Mouse (Mus musculus) embryonic facial prominence, embryonic 10.5 days (tissue): ENCODE results near the gene Surf1. TPM values are rescaled to one million over a fixed set of nuclear protein-coding genes. Genes with fewer than 3 reads are reported as not detected.
A peak's percentile ranks its signal among the peaks of the same experiment; 100 is the strongest.

Source experiments
- DNase-seq: peaks from one replicate; pipeline ENCODE4 v3.0.0-alpha.2; 2017; ENCODE audit warnings: low spot score
- H3K27ac ChIP-seq: fragments of 300-500 bp; sonication (generic); replicated peaks from 2 replicates; pipeline ENCODE4 v1.5.1; 2016; ENCODE audit warnings: mild to moderate bottlenecking
- H3K27me3 ChIP-seq: fragments of 300-500 bp; sonication (generic); replicated peaks from 2 replicates; pipeline ENCODE4 v1.6.1; 2016; ENCODE audit warnings: low read depth, mild to moderate bottlenecking; ENCODE audit not compliant: poor library complexity, severe bottlenecking
- H3K36me3 ChIP-seq: fragments of 300-500 bp; sonication (generic); replicated peaks from 2 replicates; pipeline ENCODE4 v1.6.1; 2016; ENCODE audit warnings: mild to moderate bottlenecking, moderate library complexity
- H3K4me1 ChIP-seq: fragments of 300-500 bp; sonication (generic); 2 replicates; pipeline ENCODE4 v1.6.1; 2016
- H3K4me3 ChIP-seq: fragments of 300-500 bp; sonication (generic); 2 replicates; pipeline ENCODE4 v1.5.1; 2016; ENCODE audit warnings: mild to moderate bottlenecking, moderate library complexity
- H3K9me3 ChIP-seq: fragments of 300-500 bp; sonication (generic); 2 replicates; pipeline ENCODE4 v1.6.1; 2016; ENCODE audit warnings: mild to moderate bottlenecking
- WGBS: fragments of 180-500 bp; shearing (Covaris S2); methylation state at CpG from one replicate; pipeline ENCODE4 v1.1.7; 2016; 5-methylcytosine and 5-hydroxymethylcytosine counted together
- polyA plus RNA-seq: library from polyadenylated mRNA; unstranded; fragments of >200 nt; fragmentation: Nextera tagmentation; extraction: Ambion mirVana; gene quantifications from 2 replicates; pipeline ENCODE4 v1.2.1, GENCODE M21; 2016

Gene Surf1
- 44.5 and 48.6 TPM in 2 replicates for polyA plus RNA-seq

DNA sequence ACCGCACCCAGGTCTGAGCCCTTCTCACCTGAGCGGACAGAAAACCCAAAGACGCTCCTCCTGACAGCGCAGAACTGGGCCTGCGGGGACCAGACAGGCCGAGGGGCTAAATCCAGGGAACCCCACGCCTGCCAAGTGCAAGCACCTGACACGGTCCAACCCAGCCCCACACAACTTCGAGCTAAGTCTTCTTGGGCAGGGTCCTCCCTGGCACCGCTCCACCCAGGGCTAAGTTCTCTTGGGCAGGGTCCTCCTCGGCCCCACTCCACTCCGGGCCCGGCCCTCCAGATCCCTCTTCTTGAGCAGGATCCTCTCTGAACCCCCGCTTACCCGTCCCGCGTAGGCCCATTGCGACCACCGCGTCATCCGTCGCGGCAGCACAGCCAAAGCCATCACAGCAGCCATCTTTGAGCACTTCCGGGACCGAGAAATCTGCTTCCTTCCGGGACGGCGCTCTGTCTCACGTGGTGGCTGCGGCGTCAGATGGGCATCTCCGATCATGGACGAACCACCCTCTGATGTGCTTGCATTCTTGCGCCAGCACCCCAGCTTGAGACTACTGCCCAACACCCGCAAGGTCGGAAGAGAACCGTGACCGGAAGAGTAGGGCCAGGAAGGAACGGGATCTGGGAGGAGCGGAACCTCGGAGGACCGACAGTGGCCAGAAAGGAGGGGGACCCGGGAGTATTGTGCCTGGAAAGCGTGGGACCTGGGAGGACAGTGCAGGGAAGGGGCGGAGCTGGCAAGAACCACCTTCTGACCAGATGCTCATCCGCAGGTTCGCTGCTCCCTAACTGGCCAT, at the start of gene Surf1, which contains the start of gene Surf2:
Gene Surf1, minus strand, starts transcription at position 604 of the 802 bp plus-strand sequence.
Gene Surf2, plus strand, starts transcription at position 441 of the 802 bp plus-strand sequence.
- peak; percentile 86 for DNase-seq
- WGBS = 2% methylated on average over 47 of the region's 47 CpGs
- Histone ChIP-seq H3K4me1 (peaks cover 45% of the 10 kb centered on the region), H3K9me3 (no peaks in the 10 kb centered on the region), H3K27ac (peak within 1 kb of the TSS; percentile 88), H3K4me3 (peak within 1 kb of the TSS; percentile 80), H3K36me3 (peaks cover 76% of the 10 kb centered on the region), H3K27me3 (no peaks in the 10 kb centered on the region)

- no peak for DNase-seq
- Histone ChIP-seq H3K4me1 (peaks cover 26% of the 10 kb centered on the region), H3K36me3 (peaks cover 26% of the 10 kb centered on the region), H3K9me3 (peaks cover 6% of the 10 kb centered on the region; the same call in 1 of the 2 replicates), H3K27me3 (no peaks in the 10 kb centered on the region), H3K27ac (peak overlapping the region; percentile 98), H3K4me3 (peak overlapping the region; percentile 86)
- WGBS = 18% methylated on average over 14 of the region's 14 CpGs
These were observed 48.5 kb upstream of the Surf1 start for GRCm38 (mm10) chr2:26964724-26965370.

DNA sequence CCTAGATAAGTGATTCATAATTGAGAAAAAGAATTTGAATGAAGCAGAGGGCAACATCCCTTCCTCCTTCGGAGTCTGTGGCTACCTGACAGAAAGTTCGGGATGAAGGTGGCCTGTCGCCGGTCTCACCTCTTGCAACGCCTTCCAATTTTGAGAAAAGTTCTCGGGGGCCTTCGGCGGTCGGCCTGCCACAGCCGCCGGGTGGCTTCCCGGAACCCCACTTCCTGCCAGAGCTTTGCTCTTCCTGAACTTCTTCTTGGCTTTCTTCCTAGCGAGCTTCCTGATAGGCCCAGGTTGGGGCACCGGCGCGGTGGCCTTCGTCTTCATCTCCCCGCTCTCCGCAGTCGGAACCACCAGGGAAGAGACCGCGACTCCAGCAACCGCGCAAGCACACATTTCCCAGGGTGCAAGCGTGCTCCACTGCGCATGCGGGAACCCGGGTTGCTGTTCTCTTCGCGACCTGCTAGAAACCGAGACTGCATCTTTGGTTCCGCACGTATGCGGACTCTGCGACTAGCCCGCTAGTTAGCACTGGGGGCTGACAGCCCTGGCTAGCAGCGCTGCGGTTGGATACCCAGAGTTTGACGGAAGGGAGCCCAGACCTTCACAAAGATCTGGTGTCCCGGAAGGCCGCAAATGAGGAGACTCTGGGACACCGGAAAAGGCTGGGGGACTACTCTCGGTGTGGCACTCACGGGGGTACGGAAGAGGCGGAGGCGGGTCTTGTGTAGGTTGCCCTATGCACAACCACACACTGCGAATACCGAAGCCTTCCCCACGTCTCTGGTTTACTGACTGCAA, 47.8 kb upstream of the Surf1 start, which contains the start of gene Rexo4:
Gene Rexo4, minus strand, starts transcription at position 464 of the 801 bp plus-strand sequence.
- peak; percentile 94 for DNase-seq
- under 1% methylated on average over 50 of the region's 50 CpGs for WGBS
- Histone ChIP-seq H3K27me3 (no peaks in the 10 kb centered on the region), H3K4me3 (peak within 1 kb of the TSS; percentile 86), H3K4me1 (peaks cover 26% of the 10 kb centered on the region), H3K9me3 (peaks cover 6% of the 10 kb centered on the region; the same call in 1 of the 2 replicates), H3K27ac (peak within 1 kb of the TSS; percentile 98), H3K36me3 (peaks cover 32% of the 10 kb centered on the region)

DNA sequence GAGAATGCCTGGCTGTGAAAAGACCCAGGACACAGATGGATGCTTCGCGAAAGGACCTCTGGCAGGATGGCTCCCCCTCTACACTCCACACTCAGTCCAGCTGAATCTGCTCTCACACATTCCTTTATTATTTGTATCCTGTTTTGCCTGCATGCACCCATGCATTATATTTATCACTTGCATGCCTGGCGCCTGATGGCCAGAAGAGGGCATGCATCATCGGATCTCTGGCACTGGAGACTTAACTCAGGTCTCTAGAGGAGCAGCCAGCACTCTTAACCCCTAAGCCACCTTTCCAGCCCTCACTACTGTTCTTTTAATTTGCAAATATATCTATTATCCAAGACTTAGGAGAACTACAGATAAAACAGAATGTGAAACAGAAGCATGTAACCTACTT, 44.4 kb upstream of the Surf1 start:
- 82% methylated on average over 4 of the region's 4 CpGs for WGBS
- Histone ChIP-seq H3K4me1 (peaks cover 26% of the 10 kb centered on the region), H3K9me3 (no peaks in the 10 kb centered on the region), H3K36me3 (peaks cover 63% of the 10 kb centered on the region), H3K27ac (no peak overlapping the region), H3K27me3 (no peaks in the 10 kb centered on the region), H3K4me3 (no peak overlapping the region)
- no peak for DNase-seq

- peaks cover 96% of the 10 kb centered on the region for H3K36me3 ChIP-seq
- 92% methylated on average over 2 of the region's 2 CpGs for WGBS
- H3K4me3 ChIP-seq = no peak overlapping the region
- no peaks in the 10 kb centered on the region for H3K9me3 ChIP-seq
- H3K4me1 ChIP-seq = peaks cover 8% of the 10 kb centered on the region
- DNase-seq = no peak
- H3K27ac ChIP-seq = no peak overlapping the region
- H3K27me3 ChIP-seq = no peaks in the 10 kb centered on the region
These were observed 41.1 kb upstream of the Surf1 start for GRCm38 (mm10) chr2:26957488-26957859.

DNA sequence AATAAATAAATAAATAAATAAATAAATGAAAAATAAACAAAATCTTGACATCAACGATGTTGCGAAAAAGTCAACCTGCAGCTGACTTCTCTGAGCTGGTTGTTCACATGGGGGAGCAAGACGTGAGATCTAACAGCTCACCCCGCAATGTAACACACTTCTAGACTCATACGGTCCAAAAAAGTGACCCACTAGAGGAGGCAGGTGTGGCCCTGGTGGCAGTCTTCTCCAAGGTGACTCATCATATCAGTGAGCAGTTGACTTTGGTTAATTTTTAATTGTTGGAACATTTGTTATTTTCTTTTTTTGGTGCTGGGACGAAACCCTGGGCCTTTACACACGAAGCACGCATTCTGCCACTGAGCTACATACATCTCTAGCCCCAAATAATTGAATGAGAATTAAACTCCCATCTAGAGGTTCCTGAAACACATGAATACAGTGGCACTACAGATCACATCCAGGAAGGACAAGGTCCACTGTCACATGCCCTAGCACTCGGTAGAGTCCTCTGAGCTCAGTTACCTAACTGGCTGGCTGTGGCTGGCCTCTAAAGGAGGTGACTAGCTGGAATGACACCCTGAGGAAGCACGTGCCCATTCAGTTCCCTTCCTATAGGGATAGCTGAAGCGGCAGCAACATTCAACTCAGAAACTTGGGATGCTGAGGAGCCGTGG, 40.6 kb upstream of the Surf1 start:
- no peaks in the 10 kb centered on the region for H3K9me3 ChIP-seq
- H3K4me1 ChIP-seq = peaks cover 5% of the 10 kb centered on the region
- H3K36me3 ChIP-seq = peaks cover 96% of the 10 kb centered on the region
- DNase-seq = no peak
- H3K27ac ChIP-seq = no peak overlapping the region
- WGBS = 91% methylated on average over 12 of the region's 12 CpGs
- no peak overlapping the region for H3K4me3 ChIP-seq
- H3K27me3 ChIP-seq = no peaks in the 10 kb centered on the region

- H3K36me3 ChIP-seq = peaks cover 96% of the 10 kb centered on the region
- WGBS = 90% methylated on average over 2 of the region's 2 CpGs
- no peaks in the 10 kb centered on the region for H3K27me3 ChIP-seq
- no peak overlapping the region for H3K27ac ChIP-seq
- DNase-seq = no peak
- H3K9me3 ChIP-seq = no peaks in the 10 kb centered on the region
- H3K4me1 ChIP-seq = no peaks in the 10 kb centered on the region
- H3K4me3 ChIP-seq = no peak overlapping the region
These were observed 38.5 kb upstream of the Surf1 start for GRCm38 (mm10) chr2:26954735-26955395.

GRCm38 (mm10) chr2:26952866-26953265, 36.5 kb upstream of the Surf1 start:
- no peak for DNase-seq
- Histone ChIP-seq H3K9me3 (no peaks in the 10 kb centered on the region), H3K4me3 (no peak overlapping the region), H3K36me3 (peaks cover 99% of the 10 kb centered on the region), H3K27ac (no peak overlapping the region), H3K27me3 (no peaks in the 10 kb centered on the region), H3K4me1 (no peaks in the 10 kb centered on the region)
- 87% methylated on average over 8 of the region's 8 CpGs for WGBS

DNA sequence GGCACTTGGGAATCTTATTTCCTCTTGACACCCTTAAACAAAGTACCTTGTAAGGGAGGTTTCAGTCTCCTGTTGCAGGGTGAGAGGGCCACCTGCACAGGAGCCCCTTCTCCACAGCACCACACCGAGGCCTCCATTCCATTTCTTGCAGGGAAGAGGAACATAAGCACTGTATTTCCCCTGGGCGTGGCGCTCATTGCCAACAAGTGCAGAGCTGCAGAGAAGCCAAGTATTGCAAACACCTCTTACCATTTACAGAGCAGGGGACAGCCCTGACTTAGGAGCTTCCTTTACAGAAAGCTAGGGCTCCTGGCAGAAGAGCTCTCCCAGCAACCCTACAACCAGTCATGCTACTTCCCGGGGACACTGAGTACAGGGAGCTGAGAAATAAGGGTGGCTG, 35.9 kb upstream of the Surf1 start:
- H3K9me3 ChIP-seq = no peaks in the 10 kb centered on the region
- peaks cover 98% of the 10 kb centered on the region for H3K36me3 ChIP-seq
- H3K27me3 ChIP-seq = no peaks in the 10 kb centered on the region
- no peak overlapping the region for H3K4me3 ChIP-seq
- no peaks in the 10 kb centered on the region for H3K4me1 ChIP-seq
- H3K27ac ChIP-seq = no peak overlapping the region
- 95% methylated on average over 4 of the region's 4 CpGs for WGBS
- no peak for DNase-seq

DNA sequence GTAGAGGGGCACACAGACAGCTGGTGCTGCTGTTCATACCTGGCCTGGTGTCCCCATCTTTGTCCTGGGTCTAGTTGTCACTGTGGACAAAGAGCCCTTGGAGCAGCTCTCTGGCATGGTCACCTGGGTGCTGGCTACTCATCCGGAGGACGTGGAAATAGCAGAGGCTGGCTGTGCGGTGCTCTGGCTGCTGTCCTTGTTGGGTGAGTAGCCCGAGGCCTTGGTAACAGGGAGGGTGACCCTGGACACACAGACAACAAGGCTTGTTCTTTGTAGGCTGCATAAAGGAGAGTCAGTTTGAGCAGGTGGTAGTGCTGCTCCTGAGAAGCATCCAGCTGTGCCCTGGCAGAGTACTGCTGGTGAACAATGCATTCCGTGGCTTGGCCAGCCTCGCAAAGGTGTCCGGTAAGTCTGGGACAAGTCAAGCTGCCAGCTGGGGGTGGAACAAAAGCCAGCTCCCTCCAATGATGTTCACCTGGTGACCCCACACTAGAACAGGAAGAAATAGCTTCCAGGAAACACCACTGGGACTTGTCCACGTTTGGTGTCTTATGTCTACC, 35.1 kb upstream of the Surf1 start:
- Histone ChIP-seq H3K4me1 (no peaks in the 10 kb centered on the region), H3K9me3 (no peaks in the 10 kb centered on the region), H3K4me3 (no peak overlapping the region), H3K27me3 (no peaks in the 10 kb centered on the region), H3K36me3 (peaks cover 98% of the 10 kb centered on the region), H3K27ac (no peak overlapping the region)
- 88% methylated on average over 8 of the region's 8 CpGs for WGBS
- no peak for DNase-seq

GRCm38 (mm10) chr2:26950411-26950810, 34.1 kb upstream of the Surf1 start:
- Histone ChIP-seq H3K36me3 (peaks cover 88% of the 10 kb centered on the region), H3K4me3 (no peak overlapping the region), H3K9me3 (no peaks in the 10 kb centered on the region), H3K27me3 (no peaks in the 10 kb centered on the region), H3K27ac (no peak overlapping the region), H3K4me1 (no peaks in the 10 kb centered on the region)
- no peak for DNase-seq
- 88% methylated on average over 2 of the region's 2 CpGs for WGBS
